Mouse (Mus musculus): ENCODE measurements at regions not wholly inside any gene's neighbourhood (a gene's known extent, or its start where the extent isn't known, plus 50 kb on each side); places are given as distances from the start of the nearest gene placed in this dataset.

GRCm38 (mm10) chr4:55280706-55281105 is 69.1 kb upstream of the Rad23b start:
- DNase-seq: peak in 1 of 2 experiments; percentile 4

- DNase-seq: no peak
Measured at GRCm38 (mm10) chr4:55281486-55282096, 68.3 kb upstream of the Rad23b start.

GRCm38 (mm10) chr4:55282474-55282873 is 67.4 kb upstream of the Rad23b start:
- no peak for DNase-seq

- no peak for DNase-seq
Measured at GRCm38 (mm10) chr4:55284722-55285225, 65.1 kb upstream of the Rad23b start.

- no peak for DNase-seq
Measured at GRCm38 (mm10) chr4:55285641-55286040, 64.2 kb upstream of the Rad23b start.

GRCm38 (mm10) chr4:55288456-55288855 is 61.4 kb upstream of the Rad23b start:
- no peak for DNase-seq

GRCm38 (mm10) chr4:55292277-55292676 is 57.6 kb upstream of the Rad23b start:
- no peak for DNase-seq

GRCm38 (mm10) chr4:55292701-55293100 is 57.1 kb upstream of the Rad23b start:
- DNase-seq: no peak

GRCm38 (mm10) chr4:55293347-55294079 is 56.3 kb upstream of the Rad23b start:
- no peak for DNase-seq

GRCm38 (mm10) chr4:55294255-55294687 is 55.6 kb upstream of the Rad23b start:
- no peak for DNase-seq

- DNase-seq: no peak
Measured at GRCm38 (mm10) chr4:55297841-55298240, 52.0 kb upstream of the Rad23b start.
